Mouse (Mus musculus): ENCODE data around the gene Siglece.

Gene Siglece

DNA sequence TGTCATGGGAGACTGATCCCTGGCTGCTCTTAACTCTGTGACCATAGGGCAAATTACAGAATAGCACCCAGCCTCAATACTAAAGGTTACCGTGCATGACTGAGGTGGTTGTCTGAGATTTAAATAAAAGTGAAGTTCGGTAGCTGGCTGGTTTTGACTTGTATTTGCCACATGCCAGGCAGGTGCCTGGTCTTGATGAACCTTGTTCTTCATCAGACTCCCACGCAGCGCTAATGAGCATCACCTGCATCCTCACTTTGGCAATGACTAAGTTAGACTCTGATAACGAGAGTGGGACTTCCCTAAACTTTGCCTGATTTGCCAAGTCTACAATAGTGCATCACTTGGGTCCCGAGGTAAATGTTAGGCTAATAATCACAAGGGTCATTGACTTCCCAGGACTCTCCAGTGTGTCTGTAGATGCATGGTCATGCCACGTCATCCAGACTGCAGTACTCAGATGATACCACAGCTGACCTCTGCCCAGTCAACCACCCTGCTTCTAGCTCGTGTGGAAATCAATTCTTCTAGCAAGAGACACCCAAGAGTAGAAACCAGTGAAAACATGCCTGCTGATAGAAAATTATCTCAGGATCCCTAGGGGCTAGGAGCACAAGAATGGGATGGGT is 34.1 kb downstream of the Siglece start:
- no peak for DNase-seq (ENCODE audit: low read depth, low spot score)

DNA sequence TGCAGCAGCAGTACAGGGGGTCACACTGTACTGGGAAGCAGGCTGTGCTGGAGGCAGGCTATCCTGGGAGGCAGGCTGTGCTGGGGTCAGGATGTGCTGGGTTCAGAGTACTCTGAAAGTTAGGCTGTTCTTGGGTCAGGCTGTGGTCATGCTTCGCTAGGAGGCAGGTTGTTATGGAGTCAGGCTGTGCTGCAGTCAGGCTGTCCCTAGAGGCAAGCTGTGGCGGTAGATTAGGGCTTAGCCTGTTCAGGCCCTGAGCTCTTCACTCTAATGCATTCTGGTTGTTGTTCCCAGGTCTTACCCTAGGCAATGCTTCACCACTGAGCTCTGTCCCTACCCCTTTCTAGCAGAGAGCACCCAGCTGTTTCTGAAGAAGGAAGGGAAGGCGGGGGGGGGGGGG is 34.9 kb downstream of the Siglece start:
- DNase-seq (ENCODE audit: low read depth, low spot score): no peak

DNA sequence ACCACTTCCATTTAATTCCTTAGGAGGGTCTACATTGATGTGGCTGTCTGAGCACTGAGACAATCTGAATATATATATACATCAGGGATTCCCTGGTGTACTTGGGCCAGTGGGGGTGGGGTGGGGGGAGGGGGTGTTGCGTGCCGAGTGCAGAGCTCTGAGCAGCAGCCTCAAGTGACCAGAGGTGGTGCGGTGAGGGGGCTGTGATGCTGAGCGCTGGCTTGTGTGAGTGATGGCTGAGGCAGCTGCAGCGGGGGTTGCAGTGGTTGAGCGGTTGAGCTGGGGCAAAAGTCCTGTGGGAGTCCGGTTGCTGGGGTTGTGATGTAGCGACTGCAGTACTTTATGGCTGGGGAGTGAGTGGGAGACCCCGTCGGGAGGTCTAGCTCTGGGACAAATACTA is 36.1 kb downstream of the Siglece start:
- no peak for DNase-seq (ENCODE audit: low read depth, low spot score)

- no peak for DNase-seq (ENCODE audit: low read depth, low spot score)
These were observed 37.0 kb downstream of the Siglece start for GRCm38 (mm10) chr7:43622927-43623326.

DNA sequence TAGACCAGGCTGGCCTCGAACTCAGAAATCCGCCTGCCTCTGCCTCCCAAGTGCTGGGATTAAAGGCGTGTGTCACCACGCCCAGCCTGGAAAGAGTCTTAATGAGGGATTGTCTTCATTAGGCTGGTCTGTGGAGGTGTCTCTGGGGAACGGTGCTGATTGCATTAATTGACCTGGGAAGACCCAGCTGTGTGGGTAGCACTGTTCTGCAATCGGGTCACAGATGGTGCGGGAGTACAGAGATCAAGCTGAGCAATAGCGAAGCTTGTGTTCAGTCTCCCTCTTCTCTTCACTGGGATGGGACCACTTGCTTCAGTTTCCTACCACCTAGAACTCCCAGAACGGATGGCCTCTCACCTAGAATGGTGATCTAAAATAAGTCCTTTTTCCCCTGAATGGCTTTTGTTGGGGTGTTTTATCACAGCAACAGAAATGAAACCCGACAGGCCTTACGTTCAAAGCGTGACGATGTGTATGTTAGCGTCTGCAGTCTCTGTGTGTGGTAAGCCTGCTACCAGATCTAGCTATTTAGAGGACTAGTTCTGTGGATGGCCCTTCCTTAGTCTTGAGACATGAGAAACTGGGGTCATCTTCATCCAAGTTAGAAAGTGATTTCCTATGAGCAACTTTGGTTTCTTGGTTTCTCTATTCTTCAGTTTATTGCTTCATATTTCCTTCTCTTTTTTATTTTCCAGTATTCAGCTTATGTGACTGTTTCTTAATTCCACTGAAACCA is 46.0 kb downstream of the Siglece start:
- no peak for DNase-seq (ENCODE audit: low read depth, low spot score)

- no peak for DNase-seq (ENCODE audit: low read depth, low spot score)
These were observed 51.6 kb downstream of the Siglece start for GRCm38 (mm10) chr7:43608316-43608824.

DNA sequence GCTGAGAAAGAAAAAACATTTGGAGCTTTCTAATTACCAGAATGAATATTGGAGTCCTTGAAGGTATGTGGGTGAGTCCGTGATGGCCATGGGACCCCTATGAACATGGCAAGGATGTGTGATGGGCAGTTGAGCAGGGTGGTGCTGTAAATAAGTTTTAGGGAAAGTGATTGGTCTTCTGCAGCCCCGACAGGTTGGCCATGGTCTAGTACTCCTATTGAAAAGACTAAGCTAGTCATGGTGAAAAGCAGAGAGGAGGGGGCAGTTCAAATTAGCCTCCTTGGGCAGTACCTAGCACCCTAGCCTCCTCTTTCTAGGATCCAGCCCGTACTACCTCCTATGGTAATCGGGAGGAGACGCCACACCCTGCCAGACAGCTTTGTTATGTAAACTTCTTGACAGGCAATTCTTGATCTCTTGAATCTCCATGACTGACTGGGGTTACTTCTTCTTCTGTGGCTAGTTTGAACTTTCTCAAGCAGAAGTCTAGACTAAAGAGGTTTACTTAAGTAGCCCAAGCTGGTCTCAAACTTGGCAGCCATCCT is 52.1 kb downstream of the Siglece start:
- DNase-seq (ENCODE audit: low read depth, low spot score): peak; percentile 19

- DNase-seq (ENCODE audit: low read depth, low spot score): peak; percentile 86
These were observed 52.8 kb downstream of the Siglece start, which contains the start of gene Zfp819 for GRCm38 (mm10) chr7:43606896-43607742. Zfp819 (plus strand) TSS chr7:43607169.

GRCm38 (mm10) chr7:43601884-43602283 is 58.1 kb downstream of the Siglece start:
- no peak for DNase-seq (ENCODE audit: low read depth, low spot score)
